7 mouse cellular contexts compared by ENCODE assay signal in genomic region chr3:123092913-123093639, GRCm38 (mm10). TPM values are rescaled to one million over a fixed set of nuclear protein-coding genes. Genes with fewer than 3 reads are reported as not detected.
DNase-seq lines count a peak whose midpoint lies in the region; ATAC-seq and TF ChIP-seq lines count a peak whose summit lies in the region.

No protein-coding gene starts in this region.

- 42% methylated on average over 12 of the region's 12 CpGs for WGBS in hindbrain, postnatal 0 days
- WGBS in liver, embryonic 12.5 days (ENCODE audit: insufficient replicate concordance): 68% methylated on average over 12 of the region's 12 CpGs

- H3K4me2 ChIP-seq in hindbrain, postnatal 0 days (ENCODE audit: low read depth, low read length): no peak overlapping the region
- 0 out of 2 replicates have a peak overlapping the region, but pooled peaks have one; percentile 10 for H3K4me2 ChIP-seq in liver, embryonic 12.5 days

- H3K4me1 ChIP-seq in testis, adult 2 months (ENCODE audit: control insufficient read depth, insufficient read depth, low read length): peaks cover 2% of the 10 kb centered on the region; the same call in 1 of the 2 replicates
- H3K4me1 ChIP-seq in hindbrain, postnatal 0 days (ENCODE audit: insufficient read depth, low read length): 0 out of 2 replicates have a peak, but pooled peaks cover 8% of the 10 kb centered on the region
- 0 out of 2 replicates have a peak, but pooled peaks cover 5% of the 10 kb centered on the region for H3K4me1 ChIP-seq in liver, embryonic 12.5 days

- no peaks in the 10 kb centered on the region for H3K9me3 ChIP-seq in hindbrain, postnatal 0 days (ENCODE audit: low read length)
- no peaks in the 10 kb centered on the region for H3K9me3 ChIP-seq in liver, embryonic 12.5 days (replicated peaks)

- no peak for DNase-seq in testis, postnatal 14 days (ENCODE audit: low spot score)
- DNase-seq in hindbrain, postnatal 0 days (ENCODE audit: low spot score): peak; percentile 74
- peak; percentile 80 for DNase-seq in yolk sac, embryonic 10.5 days (ENCODE audit: low spot score)
- DNase-seq in right cerebral cortex, adult 18-20 months: no peak
- no peak for DNase-seq in layer of hippocampus, adult 9-10 months (ENCODE audit: low spot score)

- TF ChIP-seq POLR2A in testis, adult 2 months (IDR thresholded peaks at IDR 0.05; ENCODE audit: control insufficient read depth, low read depth, low read length): no peak; the same call in 1 of the 2 replicates

- peak; percentile 69 for ATAC-seq in hindbrain, postnatal 0 days
- peak; percentile 71 for ATAC-seq in liver, embryonic 12.5 days

- no peaks in the 10 kb centered on the region for H3K36me3 ChIP-seq in testis, adult 2 months (ENCODE audit: control insufficient read depth, insufficient read depth, low read length)
- no peaks in the 10 kb centered on the region for H3K36me3 ChIP-seq in hindbrain, postnatal 0 days (ENCODE audit: insufficient read depth, low read length)
- no peaks in the 10 kb centered on the region for H3K36me3 ChIP-seq in liver, embryonic 12.5 days

- no peak for TF ChIP-seq CTCF in testis, adult 2 months (IDR thresholded peaks at IDR 0.05; ENCODE audit: control insufficient read depth, insufficient read depth, insufficient replicate concordance, low read depth, low read length)
- no peak for TF ChIP-seq CTCF in hindbrain, postnatal 0 days (IDR thresholded peaks at IDR 0.05; ENCODE audit: low read depth)

- H3K4me3 ChIP-seq in testis, adult 2 months (ENCODE audit: control insufficient read depth, low read depth, low read length): no peak overlapping the region
- H3K4me3 ChIP-seq in hindbrain, postnatal 0 days (ENCODE audit: low read length): no peak overlapping the region
- no peak overlapping the region for H3K4me3 ChIP-seq in liver, embryonic 12.5 days

- no peaks in the 10 kb centered on the region for H3K27me3 ChIP-seq in testis, adult 2 months (ENCODE audit: control insufficient read depth, insufficient read depth, low read length)
- H3K27me3 ChIP-seq in hindbrain, postnatal 0 days (ENCODE audit: insufficient read depth, low read length): no peaks in the 10 kb centered on the region
- H3K27me3 ChIP-seq in liver, embryonic 12.5 days (replicated peaks): no peaks in the 10 kb centered on the region

- peak overlapping the region; percentile 51; the same call in 1 of the 2 replicates for H3K27ac ChIP-seq in testis, adult 2 months (ENCODE audit: control insufficient read depth, insufficient read depth, low read depth, low read length)
- H3K27ac ChIP-seq in hindbrain, postnatal 0 days: no peak overlapping the region; the same call in 1 of the 2 replicates
- 0 out of 2 replicates have a peak overlapping the region, but pooled peaks have one; percentile 14 for H3K27ac ChIP-seq in liver, embryonic 12.5 days

- no peak overlapping the region for H3K9ac ChIP-seq in hindbrain, postnatal 0 days (replicated peaks; ENCODE audit: low read length)
- no peak overlapping the region for H3K9ac ChIP-seq in liver, embryonic 12.5 days

RNA-seq across cellular contexts. Expression of gene Myoz2, which starts 58.3 kb away (rescaled TPM):
- polyA plus RNA-seq in testis, adult 2 months (2012; rRNA removed): 0.75 TPM in 2 replicates
- 0.97 TPM in 1 of 2 replicates, not detected in the other for total RNA-seq in hindbrain, postnatal 0 days (2014; rRNA removed)
- polyA plus RNA-seq in hindbrain, postnatal 0 days (2015; fragmentation: Nextera tagmentation; extraction: Ambion mirVana): not detected in 2 replicates
- polyA plus RNA-seq in liver, embryonic 12.5 days (2016; fragmentation: Nextera tagmentation; extraction: Ambion mirVana): 0.15 and 0.28 TPM in 2 replicates

Comparison
In these comparisons a context has a peak if more than half of its experiments do, and no peak if none do; other contexts are left out.
1. DNase-seq: peak in hindbrain, postnatal 0 days (single experiment) and yolk sac, embryonic 10.5 days (single experiment); none in testis, postnatal 14 days (single experiment), right cerebral cortex, adult 18-20 months (single experiment) and layer of hippocampus, adult 9-10 months (single experiment).